Comparison of ENCODE assay signal across 9 mouse cellular contexts in genomic region chr6:57825259-57825715, GRCm38 (mm10). TPM values are rescaled to one million over a fixed set of nuclear protein-coding genes. Genes with fewer than 3 reads are reported as not detected.
A peak's percentile ranks its signal among the peaks of the same experiment; 100 is the strongest.
DNase-seq lines count a peak whose midpoint lies in the region; ATAC-seq and TF ChIP-seq lines count a peak whose summit lies in the region.
"Had no signal": no experiment of that assay in that cellular context is flagged by ENCODE, and none has a peak within 500 bp of the region (broad histone marks: within the 10 kb centered on the region; RNA-seq: fewer than 3 reads in every experiment).

No protein-coding gene starts in this region.

- peak overlapping the region; percentile 84 for H3K4me2 ChIP-seq in heart, embryonic 13.5 days
- peak overlapping the region; percentile 57 for H3K4me2 ChIP-seq in hindbrain, embryonic 11.5 days (replicated peaks; ENCODE audit: low read depth, low read length)

- H3K36me3 ChIP-seq in heart, embryonic 13.5 days, result no peaks in the 10 kb centered on the region
- H3K36me3 ChIP-seq in G1E (replicated peaks), result no peaks in the 10 kb centered on the region
- no peaks in the 10 kb centered on the region for H3K36me3 ChIP-seq in hindbrain, embryonic 11.5 days (ENCODE audit: control insufficient read depth, insufficient read depth, low read length)
- 0 out of 2 replicates have a peak, but pooled peaks cover 6% of the 10 kb centered on the region for H3K36me3 ChIP-seq in midbrain, embryonic 10.5 days

- peak overlapping the region; percentile 97 for H3K9ac ChIP-seq in heart, embryonic 13.5 days
- H3K9ac ChIP-seq in hindbrain, embryonic 11.5 days (ENCODE audit: low read depth, low read length), result peak overlapping the region; percentile 98

- peak overlapping the region; percentile 91 for H3K4me3 ChIP-seq in heart, embryonic 13.5 days
- peak overlapping the region; percentile 96 for H3K4me3 ChIP-seq in G1E (ENCODE audit: low read depth, low read length)
- peak overlapping the region; percentile 73 for H3K4me3 ChIP-seq in hindbrain, embryonic 11.5 days (ENCODE audit: low read depth, low read length)
- H3K4me3 ChIP-seq in midbrain, embryonic 10.5 days, result peak overlapping the region; percentile 77

- H3K4me1 ChIP-seq in heart, embryonic 13.5 days, result peaks cover 22% of the 10 kb centered on the region
- peaks cover 24% of the 10 kb centered on the region for H3K4me1 ChIP-seq in G1E (ENCODE audit: insufficient read depth, low read depth, low read length)
- no peaks in the 10 kb centered on the region for H3K4me1 ChIP-seq in hindbrain, embryonic 11.5 days (replicated peaks; ENCODE audit: control insufficient read depth, insufficient read depth, low read length)
- peaks cover 21% of the 10 kb centered on the region for H3K4me1 ChIP-seq in midbrain, embryonic 10.5 days

- no peak for TF ChIP-seq CTCF in G1E (IDR thresholded peaks at IDR 0.05; ENCODE audit: low read depth, low read length)

- no peaks in the 10 kb centered on the region for H3K9me3 ChIP-seq in heart, embryonic 13.5 days
- no peaks in the 10 kb centered on the region for H3K9me3 ChIP-seq in G1E (replicated peaks)
- H3K9me3 ChIP-seq in hindbrain, embryonic 11.5 days (ENCODE audit: control insufficient read depth, low read length), result no peaks in the 10 kb centered on the region
- no peaks in the 10 kb centered on the region for H3K9me3 ChIP-seq in midbrain, embryonic 10.5 days (replicated peaks)

- DNase-seq in heart, adult 11 months, result no peak
- DNase-seq in G1E (ENCODE audit: low spot score), result no peak
- DNase-seq in hindbrain, embryonic 11.5 days (ENCODE audit: low spot score), result no peak
- no peak for DNase-seq in midbrain, embryonic 10.5 days (ENCODE audit: low spot score)
- DNase-seq in adrenal gland, postnatal 36 days, result no peak
- no peak for DNase-seq in left cerebral cortex, adult 11 months (ENCODE audit: low spot score)
- DNase-seq in cerebellum, adult 18-20 months, result no peak

- WGBS in heart, embryonic 13.5 days, result 5% methylated on average over 5 of the region's 5 CpGs
- 2% methylated on average over 5 of the region's 5 CpGs for WGBS in hindbrain, embryonic 11.5 days
- WGBS in midbrain, embryonic 10.5 days, result 7% methylated on average over 5 of the region's 5 CpGs

- H3K27ac ChIP-seq in heart, embryonic 13.5 days (replicated peaks), result peak overlapping the region; percentile 91
- H3K27ac ChIP-seq in hindbrain, embryonic 11.5 days (ENCODE audit: low read depth, low read length), result no peak overlapping the region
- H3K27ac ChIP-seq in midbrain, embryonic 10.5 days (replicated peaks), result peak overlapping the region; percentile 99

- ATAC-seq in heart, embryonic 13.5 days (ENCODE audit: extremely low read depth, insufficient number of reproducible peaks, low FRiP score, low TSS enrichment), result no peak
- no peak for ATAC-seq in G1E (ENCODE audit: extremely low read depth, insufficient number of reproducible peaks, low FRiP score, poor library complexity, severe bottlenecking)
- no peak; the same call in 1 of the 2 replicates for ATAC-seq in hindbrain, embryonic 11.5 days (ENCODE audit: low FRiP score)

- H3K27me3 ChIP-seq in heart, embryonic 13.5 days (replicated peaks), result no peaks in the 10 kb centered on the region
- no peaks in the 10 kb centered on the region for H3K27me3 ChIP-seq in G1E (ENCODE audit: insufficient read depth, low read length)
- H3K27me3 ChIP-seq in hindbrain, embryonic 11.5 days (ENCODE audit: control insufficient read depth, insufficient read depth, low read length), result no peaks in the 10 kb centered on the region
- H3K27me3 ChIP-seq in midbrain, embryonic 10.5 days (ENCODE audit: low read depth, poor library complexity, severe bottlenecking), result no peaks in the 10 kb centered on the region

RNA-seq across cellular contexts. Expression of gene Vopp1, which starts 0.3 kb away (rescaled TPM):
- polyA plus RNA-seq in heart, embryonic 13.5 days (2015; fragmentation: Nextera tagmentation; extraction: Ambion mirVana), result 30.3 and 31.7 TPM in 2 replicates
- total RNA-seq in G1E (2014; fragmentation: Nextera tagmentation) (17.0 and 31.9 TPM in 2 replicates), G1E (2017) (32.8 and 37.1 TPM in 2 replicates)
- 5.3 and 5.4 TPM in 2 replicates for polyA plus RNA-seq in G1E (2012)
- 44.3 and 72.1 TPM in 2 replicates for polyA plus RNA-seq in hindbrain, embryonic 11.5 days (2014; fragmentation: Nextera tagmentation; extraction: Ambion mirVana)
- 61.6 and 72.9 TPM in 2 replicates for polyA plus RNA-seq in midbrain, embryonic 10.5 days (2016; fragmentation: Nextera tagmentation; extraction: Ambion mirVana)
- total RNA-seq in adrenal gland, postnatal 36 days (2021), result 10 to 100 TPM; 14.1 to 15.8 TPM

RNA-seq across cellular contexts. Expression of gene Vmn1r21, which starts 24.9 kb away (rescaled TPM):
- polyA plus RNA-seq in heart, embryonic 13.5 days (2015; fragmentation: Nextera tagmentation; extraction: Ambion mirVana), result not detected in 2 replicates
- not detected in 2 replicates for total RNA-seq in G1E (2014; fragmentation: Nextera tagmentation)
- 0.22 TPM in 1 of 2 replicates, not detected in the other for total RNA-seq in G1E (2017)
- polyA plus RNA-seq in G1E (2012), result not detected in 2 replicates
- polyA plus RNA-seq in hindbrain, embryonic 11.5 days (2014; fragmentation: Nextera tagmentation; extraction: Ambion mirVana), result 0.09 TPM in 1 of 2 replicates, not detected in the other
- polyA plus RNA-seq in midbrain, embryonic 10.5 days (2016; fragmentation: Nextera tagmentation; extraction: Ambion mirVana), result 0.07 TPM in 1 of 2 replicates, not detected in the other
- total RNA-seq in adrenal gland, postnatal 36 days (2021), result not detected
- total RNA-seq: hematopoietic stem cell, adult 5-6 weeks had no signal
